ENCODE assay signal across 8 mouse cellular contexts in the genomic region with DNA sequence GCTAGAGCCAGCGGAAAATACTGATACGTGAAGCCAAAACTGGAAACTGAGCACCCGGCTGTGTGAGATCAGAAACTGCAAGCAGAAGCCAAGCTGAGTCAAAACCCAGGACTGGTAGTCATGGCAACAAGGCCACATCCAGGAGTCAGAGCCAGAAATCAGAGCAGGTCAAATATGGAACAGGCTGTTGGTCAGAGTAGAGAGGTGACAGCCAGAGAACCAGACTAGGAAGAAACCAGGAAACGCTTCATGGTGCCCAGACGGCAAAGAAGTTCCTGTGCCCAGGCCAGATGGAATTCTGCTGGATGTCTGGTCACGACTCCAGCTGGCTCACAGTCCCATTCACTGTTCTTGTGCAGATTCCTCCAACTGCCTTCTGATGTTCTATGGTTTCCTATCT.
DNase-seq lines count a peak whose midpoint lies in the region; ATAC-seq lines count a peak whose summit lies in the region.

No protein-coding gene starts in this region.

- H3K4me2 ChIP-seq in kidney, embryonic 14.5 days (replicated peaks; ENCODE audit: low read depth, low read length), result no peak overlapping the region

- no peak for ATAC-seq in kidney, embryonic 14.5 days (ENCODE audit: low FRiP score, low TSS enrichment)

- no peaks in the 10 kb centered on the region for H3K36me3 ChIP-seq in kidney, embryonic 14.5 days (ENCODE audit: control insufficient read depth, insufficient read depth, low read length)

- H3K9me3 ChIP-seq in kidney, embryonic 14.5 days (ENCODE audit: control insufficient read depth, low read length), result no peaks in the 10 kb centered on the region

- no peak overlapping the region for H3K27ac ChIP-seq in kidney, embryonic 14.5 days (ENCODE audit: low read depth, low read length)

- no peaks in the 10 kb centered on the region for H3K27me3 ChIP-seq in kidney, embryonic 14.5 days (ENCODE audit: control insufficient read depth, insufficient read depth, low read length)

- H3K4me1 ChIP-seq in kidney, embryonic 14.5 days (ENCODE audit: control insufficient read depth, insufficient read depth, low read length), result no peaks in the 10 kb centered on the region

- DNase-seq in adrenal gland, adult (ENCODE audit: inconsistent age in 2 of 2, low spot score in 1 of 2), result peak; percentile 4 to 42
- no peak for DNase-seq in adrenal gland, postnatal 4 days (ENCODE audit: low spot score in 2 of 2)
- peak; percentile 89 for DNase-seq in cerebellum, adult 11 months
- DNase-seq in gastrocnemius, adult 8-10 months (ENCODE audit: low spot score in 2 of 2), result peak; percentile 36 to 57
- DNase-seq in layer of hippocampus, postnatal 14 days (ENCODE audit: low spot score in 2 of 2), result peak; percentile 69 to 86
- peak; percentile 47 for DNase-seq in retina, embryonic 14.5 days (ENCODE audit: low spot score)
- no peak for DNase-seq in urinary bladder, adult 2 months (ENCODE audit: low spot score)

- H3K4me3 ChIP-seq in kidney, embryonic 14.5 days (ENCODE audit: low read length), result no peak overlapping the region

- no peak overlapping the region for H3K9ac ChIP-seq in kidney, embryonic 14.5 days (ENCODE audit: low read depth, low read length)

- WGBS in kidney, embryonic 14.5 days, result 76% methylated on average over 6 of the region's 6 CpGs

Comparison
In these comparisons a context has a peak if more than half of its experiments do, and no peak if none do; other contexts are left out.
1. DNase-seq: peak in adrenal gland, adult (2 of 2), cerebellum, adult 11 months (single experiment), gastrocnemius, adult 8-10 months (2 of 2), layer of hippocampus, postnatal 14 days (2 of 2) and retina, embryonic 14.5 days (single experiment); none in adrenal gland, postnatal 4 days (0 of 2) and urinary bladder, adult 2 months (single experiment).